Mouse (Mus musculus) kidney, adult 2 months (tissue): ENCODE measurements around the gene Btbd17.

Experiments used
- CTCF ChIP-seq: fragments of 200-500 bp; conservative IDR thresholded peaks from 2 replicates; pipeline ENCODE4 v1.5.1; 2011; ENCODE audit warnings: low read depth, mild to moderate bottlenecking, control low read depth, low read length, moderate library complexity, mixed read lengths; ENCODE audit not compliant: insufficient read depth, insufficient read length
- POLR2A ChIP-seq: fragments of 200-500 bp; IDR thresholded peaks from one replicate; pipeline ENCODE4 v1.6.1; 2011; ENCODE audit warnings: low read depth, low read length, control low read depth

GRCm38 (mm10) chr11:114844464-114845220, 48.9 kb upstream of the Btbd17 start:
- no peak for TF ChIP-seq POLR2A
- no peak for TF ChIP-seq CTCF
